Mouse (Mus musculus) testis, postnatal 10 days (tissue): Measurements from ENCODE around the gene Chst15.

Experiments used
- DNase-seq: peaks from one replicate; pipeline ENCODE4 v3.0.0; 2021; ENCODE audit warnings: low spot score

The Chst15 gene

DNA sequence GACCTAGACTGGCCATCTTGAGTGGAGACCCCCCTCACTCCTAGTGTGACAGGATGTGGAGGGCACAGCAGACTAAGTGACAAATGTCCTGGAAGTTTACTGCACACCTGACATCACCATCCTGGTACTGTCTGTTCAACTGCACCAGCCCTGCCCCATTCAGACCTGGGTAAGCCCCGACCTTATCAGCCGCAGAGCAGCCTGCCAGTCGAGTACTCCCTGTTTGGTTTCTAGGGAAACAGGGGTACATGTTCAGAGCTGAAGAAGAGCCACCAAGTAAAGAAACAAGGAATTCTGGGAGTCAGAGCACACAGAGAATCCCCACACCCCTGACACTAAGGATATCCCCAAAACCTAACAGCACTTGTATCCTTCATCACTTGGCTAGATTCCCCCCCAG, 55.1 kb downstream of the Chst15 start:
- no peak for DNase-seq

GRCm38 (mm10) chr7:132260632-132261031, 56.4 kb downstream of the Chst15 start:
- no peak for DNase-seq

GRCm38 (mm10) chr7:132258817-132259216, 58.2 kb downstream of the Chst15 start:
- DNase-seq = peak; percentile 55

GRCm38 (mm10) chr7:132258216-132258615, 58.8 kb downstream of the Chst15 start:
- DNase-seq = no peak

- no peak for DNase-seq
Measured at GRCm38 (mm10) chr7:132253513-132253912, 63.5 kb downstream of the Chst15 start.

DNA sequence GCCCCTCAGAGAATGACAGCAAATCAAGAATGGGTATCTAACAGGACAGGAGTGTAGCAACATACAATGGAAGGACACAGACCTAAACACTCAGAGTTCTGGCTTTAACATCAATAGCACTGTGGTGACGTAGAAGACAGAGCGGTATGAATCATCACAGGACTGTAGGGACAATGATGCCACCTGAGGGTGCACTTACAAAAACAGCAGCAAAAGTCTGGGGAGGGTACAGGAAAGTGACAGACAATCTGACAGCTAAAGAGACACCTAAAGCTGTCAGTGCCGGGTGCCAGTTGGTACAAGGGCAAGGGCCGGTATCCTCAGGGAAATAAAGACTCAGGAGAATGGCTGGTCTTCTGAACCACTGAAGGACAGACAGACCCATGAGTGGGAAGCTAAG, 64.0 kb downstream of the Chst15 start:
- no peak for DNase-seq

- DNase-seq = no peak
Measured at GRCm38 (mm10) chr7:132249563-132250119, 67.4 kb downstream of the Chst15 start.

GRCm38 (mm10) chr7:132247567-132247966, 69.5 kb downstream of the Chst15 start:
- DNase-seq = no peak

DNA sequence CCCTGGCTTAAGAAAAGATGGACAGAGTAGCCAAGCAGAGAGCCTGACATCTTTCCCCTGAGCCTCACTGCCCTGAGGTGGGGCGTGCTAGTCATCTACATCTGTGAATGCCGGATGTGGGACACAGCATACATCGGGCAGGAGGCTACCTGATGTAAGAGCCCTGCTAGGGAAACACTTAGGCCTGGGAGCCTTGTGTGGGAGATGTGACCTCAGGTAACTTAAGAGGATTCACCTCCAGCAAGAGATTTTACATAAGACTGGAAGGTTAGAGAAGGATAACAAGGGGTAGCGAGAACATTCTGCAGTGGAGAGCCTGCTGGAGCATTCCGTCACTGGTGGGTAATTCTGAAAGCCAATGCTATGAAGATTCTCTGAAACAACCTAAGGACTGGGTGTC, 69.9 kb downstream of the Chst15 start:
- no peak for DNase-seq

DNA sequence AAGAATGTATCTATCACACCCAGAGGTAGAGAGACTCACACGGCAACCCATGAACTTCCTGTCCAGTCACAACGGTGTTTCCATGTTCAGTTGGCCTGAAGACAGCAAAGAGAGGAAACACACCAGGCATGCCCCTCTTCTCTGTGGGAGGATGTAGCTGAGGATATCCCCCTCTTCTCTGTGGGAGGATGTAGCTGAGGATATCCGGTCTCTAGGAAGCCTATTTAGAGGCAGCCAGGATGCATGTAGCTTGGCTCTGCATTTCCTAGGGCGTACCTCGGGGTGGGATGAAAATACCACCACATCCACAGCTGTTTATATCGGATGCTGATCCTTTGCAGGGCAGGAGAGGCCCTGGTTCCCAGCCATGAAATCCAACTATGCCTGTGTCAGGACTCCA, 71.3 kb downstream of the Chst15 start:
- no peak for DNase-seq

- DNase-seq = no peak
Measured at GRCm38 (mm10) chr7:132244637-132245036, 72.4 kb downstream of the Chst15 start.

DNA sequence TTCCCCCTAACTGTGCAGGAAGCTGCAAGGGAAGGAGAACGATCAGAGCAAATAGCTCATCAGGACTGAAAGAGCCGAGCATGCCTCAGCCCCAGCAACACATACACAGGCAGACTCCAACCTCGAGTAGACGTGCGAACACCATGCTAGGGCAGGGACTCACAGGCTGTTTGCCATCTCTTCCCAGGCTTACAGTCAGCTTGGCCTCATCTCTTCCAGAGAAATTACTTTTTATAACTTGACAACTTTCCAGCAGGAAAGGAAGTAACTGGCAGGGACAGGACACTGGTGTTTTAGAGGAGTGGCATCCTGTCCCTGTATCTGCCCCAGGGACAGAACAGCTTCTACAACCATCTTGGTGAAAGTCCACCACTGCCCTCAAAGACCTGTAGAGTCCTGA, 73.8 kb downstream of the Chst15 start:
- no peak for DNase-seq

DNA sequence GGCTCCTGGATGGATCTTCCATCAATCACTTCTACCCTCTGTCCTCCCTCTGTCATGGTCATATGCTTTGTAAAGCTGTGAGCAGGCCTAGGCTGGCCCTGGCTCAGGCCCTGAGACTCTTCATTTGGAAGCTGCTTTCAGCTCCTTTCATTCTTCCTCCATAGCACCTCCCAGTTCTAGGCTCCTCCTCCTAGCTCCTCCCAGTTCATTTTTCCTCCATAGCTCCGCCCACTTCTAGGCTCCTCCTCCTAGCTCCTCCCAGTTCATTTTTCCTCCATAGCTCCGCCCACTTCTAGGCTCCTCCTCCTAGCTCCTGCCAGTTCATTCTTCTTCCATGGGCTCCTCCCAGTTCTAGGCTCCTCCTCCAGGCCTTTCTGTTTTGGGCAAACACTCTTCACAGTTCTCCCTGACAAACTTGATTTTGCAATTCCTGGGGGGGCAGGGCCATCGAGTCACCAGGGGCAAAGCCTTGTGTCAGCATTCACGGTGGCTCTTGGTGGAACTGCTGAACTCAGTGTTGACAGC, 74.3 kb downstream of the Chst15 start:
- no peak for DNase-seq

GRCm38 (mm10) chr7:132238921-132239320, 78.1 kb downstream of the Chst15 start:
- no peak for DNase-seq

DNA sequence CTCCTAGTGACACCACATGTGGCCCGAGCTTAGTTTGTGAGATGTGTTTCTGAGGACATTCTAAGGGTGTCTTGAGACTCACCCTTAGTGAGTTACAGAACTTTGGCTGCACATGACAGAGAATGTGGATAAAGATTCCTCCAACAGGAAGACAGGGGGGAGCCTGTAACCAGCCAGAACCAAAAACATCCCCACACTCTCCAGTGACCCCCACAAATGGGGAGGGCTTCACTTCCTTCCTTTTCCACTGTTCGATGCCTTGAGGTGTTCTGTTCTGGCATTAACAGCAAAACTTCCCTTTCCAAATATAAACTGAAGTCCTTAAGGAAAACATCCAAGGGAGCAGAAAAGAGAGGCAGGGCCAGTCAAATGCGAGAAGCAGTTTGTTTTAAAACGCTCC, 79.8 kb downstream of the Chst15 start:
- DNase-seq = no peak

- no peak for DNase-seq
Measured at GRCm38 (mm10) chr7:132236789-132237188, 80.2 kb downstream of the Chst15 start.

GRCm38 (mm10) chr7:132234250-132234649, 82.8 kb downstream of the Chst15 start:
- DNase-seq = no peak

GRCm38 (mm10) chr7:132233732-132234131, 83.3 kb downstream of the Chst15 start:
- DNase-seq = no peak

GRCm38 (mm10) chr7:132232937-132233336, 84.1 kb downstream of the Chst15 start:
- DNase-seq = no peak

GRCm38 (mm10) chr7:132231476-132231875, 85.6 kb downstream of the Chst15 start:
- DNase-seq = no peak

GRCm38 (mm10) chr7:132230961-132231360, 86.1 kb downstream of the Chst15 start:
- DNase-seq = no peak

- DNase-seq = no peak
Measured at GRCm38 (mm10) chr7:132227075-132227640, 89.9 kb downstream of the Chst15 start.

DNA sequence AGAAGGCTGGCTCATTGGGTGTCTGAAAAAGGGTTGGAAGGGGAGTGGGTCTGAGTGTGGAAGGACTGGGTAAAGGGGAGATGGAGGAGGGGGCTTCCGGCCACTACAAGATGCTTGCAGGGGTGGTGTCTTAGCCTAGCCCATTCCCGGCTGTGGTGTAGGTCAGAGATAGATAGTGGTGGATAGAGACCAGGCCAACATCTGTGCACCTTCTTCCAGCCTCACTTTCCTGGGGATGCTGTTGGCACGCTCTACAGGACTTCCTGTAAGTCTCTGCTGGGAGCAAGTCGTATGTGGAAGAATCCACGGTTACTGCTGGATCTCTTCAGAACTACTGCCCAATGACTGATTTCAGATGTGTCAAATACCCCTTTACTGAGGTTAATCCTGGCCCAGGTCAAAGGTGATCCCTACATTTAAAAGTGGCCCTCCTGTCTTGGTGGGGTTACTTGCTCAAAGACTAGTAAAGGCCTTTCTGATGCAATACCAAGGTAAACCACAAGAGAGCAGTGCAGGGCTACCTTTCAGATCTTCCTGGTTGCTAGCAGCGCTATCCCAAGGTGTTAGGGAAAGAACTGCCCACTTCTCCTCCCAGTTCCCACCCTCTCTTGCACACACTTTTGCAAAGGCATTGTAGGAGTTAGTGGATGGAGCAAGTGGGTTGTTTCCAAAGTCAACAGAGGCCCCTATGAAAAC, 90.5 kb downstream of the Chst15 start:
- DNase-seq = peak; percentile 89
